Mouse (Mus musculus) telencephalon, adult 2 months (tissue): ENCODE measurements around the gene Clec2l.
"Not testable (repeated sequence)": the region's sequence is repeated elsewhere in the genome, so short reads cannot be mapped to it uniquely, and the experiment has no call there.

ENCODE experiments used
- DNase-seq: peaks from one replicate; pipeline ENCODE4 v3.0.0-alpha.2; 2011; ENCODE audit warnings: low read depth, low spot score

Gene Clec2l

DNA sequence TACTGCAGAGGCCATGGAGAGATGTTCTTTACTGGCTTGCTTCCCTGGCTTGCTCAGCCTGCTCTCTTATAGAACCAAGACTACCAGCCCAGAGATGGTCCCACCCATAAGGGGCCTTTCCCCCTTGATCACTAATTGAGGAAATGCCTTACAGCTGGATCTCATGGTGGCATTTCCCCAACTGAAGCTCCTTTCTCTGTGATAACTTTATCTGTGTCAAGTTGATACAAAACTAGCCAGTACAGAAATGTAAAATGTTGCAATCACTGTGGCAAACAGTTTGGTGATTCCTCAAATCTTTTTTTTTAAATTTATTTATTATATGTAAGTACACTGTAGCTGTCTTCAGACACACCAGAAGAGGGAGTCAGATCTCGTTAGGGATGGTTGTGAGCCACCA lies 7.6 kb downstream of the Clec2l start:
- DNase-seq: not testable (repeated sequence)

DNA sequence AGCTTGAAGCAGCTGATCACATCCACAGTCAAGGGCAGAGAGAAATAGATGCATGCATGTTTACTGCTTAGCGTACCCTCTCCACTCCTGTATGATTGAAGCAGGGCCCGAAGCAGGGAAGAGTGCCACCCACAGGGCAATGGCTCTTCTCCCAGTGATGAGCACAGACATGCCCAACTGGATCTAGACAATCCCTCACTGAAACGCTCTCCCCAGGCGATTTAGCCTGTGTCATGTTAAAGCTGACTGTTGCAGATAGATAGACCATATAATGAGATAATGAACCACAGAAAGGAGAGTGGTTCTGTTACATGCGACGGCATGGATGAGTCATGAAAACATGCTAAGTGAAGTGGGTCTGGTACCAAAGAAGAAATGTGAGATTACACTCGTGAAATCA lies 8.4 kb downstream of the Clec2l start:
- no peak for DNase-seq

DNA sequence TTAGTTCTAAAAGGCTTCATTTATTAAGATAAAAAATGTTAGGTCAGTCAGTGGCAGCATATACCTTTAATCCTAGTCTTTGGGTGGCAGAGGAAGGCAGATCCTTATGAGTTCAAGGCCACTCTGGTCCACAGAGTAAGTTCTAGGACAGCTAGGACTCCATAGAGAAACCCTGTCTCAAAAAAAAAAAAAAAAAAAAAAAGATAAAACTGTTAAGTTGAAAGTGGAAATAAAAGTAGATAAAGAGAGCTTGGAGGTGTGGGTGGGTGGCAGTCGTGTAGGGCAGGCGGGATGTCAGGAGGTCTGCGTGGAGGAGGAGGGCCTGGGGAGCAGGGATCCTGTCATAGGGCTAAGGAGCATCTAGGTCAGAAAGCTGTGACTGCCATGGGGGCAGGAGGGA lies 9.1 kb downstream of the Clec2l start:
- DNase-seq: no peak

DNA sequence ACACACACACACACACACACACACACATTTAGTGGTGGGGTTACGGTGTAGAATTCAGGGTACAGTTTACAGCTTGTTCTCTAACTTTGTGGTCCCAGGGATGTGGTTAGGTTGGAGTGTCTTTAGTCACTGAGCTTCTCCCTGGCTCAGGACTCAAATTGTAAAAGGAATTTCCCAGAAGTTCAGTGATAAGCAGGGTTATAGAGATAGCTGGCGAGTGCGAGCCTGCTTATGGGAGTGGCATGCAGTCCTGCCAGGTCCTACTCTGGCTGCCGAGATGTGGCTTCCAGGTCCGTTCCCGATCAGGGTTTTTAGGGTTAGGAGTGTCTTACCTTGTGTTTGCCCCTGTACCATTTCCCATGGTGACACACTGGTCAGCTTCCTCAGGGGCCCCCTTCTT lies 13.3 kb downstream of the Clec2l start:
- no peak for DNase-seq

DNA sequence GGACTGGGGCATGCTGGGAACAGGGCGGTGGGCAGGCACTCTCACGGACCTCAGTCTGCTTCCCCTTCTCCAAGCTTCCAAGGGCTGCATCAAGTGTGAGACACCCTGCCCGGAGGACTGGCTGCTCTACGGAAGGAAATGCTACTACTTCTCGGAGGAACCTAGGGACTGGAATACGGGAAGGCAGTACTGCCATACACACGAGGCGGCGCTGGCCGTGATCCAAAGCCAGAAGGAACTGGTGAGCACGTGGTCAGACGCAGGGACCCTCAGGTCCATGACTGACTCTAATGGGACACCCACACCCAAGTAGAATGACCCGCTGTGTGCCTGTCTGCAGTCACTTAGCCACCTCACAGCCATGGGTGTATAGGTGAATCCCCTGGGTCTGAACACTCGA lies 13.9 kb downstream of the Clec2l start:
- DNase-seq: no peak

DNA sequence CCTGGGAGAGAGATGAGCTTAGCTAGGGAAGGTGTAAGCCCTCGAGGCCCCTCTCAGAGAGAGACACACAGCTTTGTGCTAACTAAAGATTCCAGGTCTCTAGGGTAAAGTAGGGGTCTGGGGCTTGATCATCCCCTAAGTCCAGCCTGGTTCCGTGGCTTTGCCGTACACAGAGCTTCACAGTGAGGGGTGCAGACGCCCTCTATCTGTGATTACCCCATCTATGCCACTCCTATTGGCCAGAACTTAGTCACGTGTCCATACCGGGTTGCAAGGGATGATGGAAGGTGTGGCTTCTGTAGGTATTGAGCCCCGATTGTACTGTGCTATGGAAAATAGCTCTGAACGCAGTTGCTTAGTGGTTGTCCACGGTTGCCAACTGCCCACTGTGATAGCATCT lies 14.8 kb downstream of the Clec2l start:
- no peak for DNase-seq

DNA sequence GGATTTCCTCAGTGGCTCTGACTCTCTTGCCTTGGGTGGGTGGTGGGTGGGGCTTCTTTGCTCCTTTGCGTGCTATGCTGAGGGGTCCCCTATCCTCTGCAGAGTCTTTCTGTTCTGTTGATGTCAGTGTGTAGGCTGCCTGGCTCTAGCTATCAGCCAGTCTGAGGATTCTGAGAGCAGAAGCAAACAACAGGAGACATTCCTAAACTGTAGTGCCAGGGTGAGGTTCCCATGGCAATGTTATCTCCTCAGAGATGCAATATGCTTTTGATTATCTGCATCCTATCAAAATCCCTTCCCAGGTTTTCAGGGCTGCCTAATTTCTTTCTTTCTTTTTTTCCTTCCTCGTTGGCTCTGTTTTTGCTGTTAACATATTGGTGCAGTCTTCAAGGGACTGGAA lies 19.7 kb downstream of the Clec2l start:
- no peak for DNase-seq

DNA sequence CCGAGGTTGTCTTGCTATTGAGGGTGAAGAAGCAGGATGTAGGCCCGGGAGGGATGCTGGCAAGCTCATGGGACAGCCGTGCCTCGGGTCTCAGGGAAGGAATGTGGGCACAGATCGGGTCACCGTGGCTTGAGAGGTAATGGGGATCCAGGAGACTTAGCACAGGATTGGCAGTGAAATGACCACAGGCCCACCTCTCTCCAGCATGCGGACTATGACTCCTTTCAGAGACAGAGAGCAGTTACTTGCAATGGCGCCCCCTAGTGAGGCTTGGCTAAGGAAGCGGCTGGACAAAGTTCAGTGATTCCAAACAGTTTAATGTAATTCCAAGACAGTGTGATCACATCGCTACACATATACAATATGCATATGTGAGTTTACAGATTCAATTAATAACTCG lies 24.3 kb downstream of the Clec2l start:
- no peak for DNase-seq

DNA sequence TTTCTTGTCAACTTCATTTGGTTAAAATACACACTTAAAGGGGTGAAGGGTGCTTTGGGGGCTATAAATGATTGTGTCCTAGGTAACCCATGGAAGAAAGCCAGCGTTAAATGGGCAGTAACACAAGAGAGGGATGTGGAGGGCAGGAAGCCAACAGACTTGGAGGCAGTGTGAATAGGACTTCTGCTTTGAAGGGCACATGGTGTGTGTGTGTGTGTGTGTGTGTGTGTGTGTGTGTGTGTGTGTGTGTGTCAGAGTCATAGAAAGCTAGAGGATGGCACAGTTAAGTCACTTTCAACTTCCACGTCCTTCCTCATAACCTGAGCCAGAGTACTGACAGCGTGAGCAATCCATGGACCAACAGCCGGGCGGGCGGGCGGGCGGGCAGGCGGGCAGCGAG lies 26.0 kb downstream of the Clec2l start:
- no peak for DNase-seq

DNA sequence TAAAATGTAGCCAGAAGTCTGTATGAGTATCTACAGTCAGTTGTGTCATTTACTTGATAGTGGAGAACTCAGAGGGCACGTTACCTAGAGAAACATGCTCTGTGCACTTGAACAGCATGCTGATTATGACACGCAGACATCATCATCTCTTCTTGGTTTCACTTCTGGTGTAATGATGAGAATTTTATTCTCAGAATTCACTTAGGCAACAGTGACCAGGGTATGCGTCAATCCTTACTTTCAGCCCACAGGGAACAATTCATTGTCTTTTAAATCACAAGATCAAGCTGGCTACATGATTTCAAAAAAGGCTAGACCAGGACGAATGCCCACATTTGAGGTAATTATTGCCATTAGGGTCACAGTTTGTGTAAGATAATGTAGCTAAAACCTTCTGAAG lies 27.7 kb downstream of the Clec2l start:
- no peak for DNase-seq

DNA sequence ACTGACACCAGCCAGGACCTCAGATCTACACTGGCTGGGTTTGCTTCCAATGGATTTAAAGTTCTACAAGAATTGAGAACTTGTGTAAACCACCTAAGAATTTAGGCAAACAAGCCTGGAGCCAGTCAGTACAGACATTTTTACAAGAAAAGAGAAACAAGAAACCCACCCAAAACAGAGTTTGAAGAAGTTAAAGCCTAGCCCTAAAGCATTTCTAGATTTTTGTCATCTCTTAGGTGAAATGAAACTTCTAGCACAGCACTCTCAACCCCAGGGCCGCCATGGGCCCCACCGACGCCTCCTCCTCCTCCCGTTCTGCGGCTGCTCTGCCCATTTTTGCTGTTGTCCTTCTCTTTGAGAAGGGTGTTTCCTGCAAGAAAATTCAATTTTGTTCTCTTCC lies 28.2 kb downstream of the Clec2l start:
- DNase-seq: no peak

DNA sequence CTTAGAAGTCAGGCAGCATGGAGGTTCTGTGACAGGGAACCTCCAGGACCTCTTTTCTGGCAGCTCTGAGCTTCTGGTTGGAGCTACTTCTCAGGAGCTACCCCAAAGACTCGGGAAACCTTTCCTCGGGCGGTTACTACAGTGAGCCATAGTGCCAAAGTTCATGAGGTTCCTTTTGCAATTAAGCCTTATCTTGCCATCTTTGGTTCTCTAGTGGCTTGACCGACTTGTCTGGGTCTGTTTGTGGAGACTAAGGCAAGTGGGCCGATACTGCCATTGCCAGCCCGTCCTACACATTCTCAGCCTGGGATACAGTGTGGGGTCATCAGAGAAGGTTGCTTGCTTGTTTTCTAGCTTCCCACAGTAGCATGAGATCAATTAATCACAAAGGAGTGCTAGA lies 29.7 kb downstream of the Clec2l start:
- no peak for DNase-seq

DNA sequence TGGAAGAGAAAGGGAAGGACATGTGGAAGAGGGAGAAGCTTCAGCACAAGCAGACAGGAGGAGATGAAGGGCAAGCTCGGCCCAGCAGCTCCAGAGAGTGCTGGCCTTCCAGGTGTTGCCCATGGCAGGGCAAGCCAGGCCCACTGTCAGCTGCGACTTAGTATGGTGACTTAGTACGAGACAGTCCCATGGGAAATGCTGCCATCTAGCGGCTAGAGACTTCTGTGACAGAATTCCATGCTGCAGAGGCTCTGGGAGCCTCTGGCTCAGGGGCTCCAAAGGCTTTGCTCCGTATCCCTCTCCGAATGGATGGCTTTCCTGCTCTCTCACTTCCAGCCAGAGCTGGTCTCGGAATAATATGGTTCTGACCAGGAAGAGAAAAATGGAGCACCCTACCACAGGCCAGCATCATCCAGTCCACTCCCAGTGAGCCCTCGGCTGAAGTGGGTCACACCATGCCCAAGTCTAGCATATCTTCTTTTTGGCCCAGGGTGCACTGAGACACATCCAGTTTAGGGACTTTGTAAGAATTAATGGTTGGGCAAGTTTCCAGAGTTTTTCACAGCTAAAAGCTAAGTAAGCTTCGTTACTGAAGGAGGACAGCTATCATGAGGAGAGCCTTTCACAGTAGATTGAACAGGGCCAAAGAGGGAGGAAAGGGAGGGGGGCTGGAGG lies 32.6 kb downstream of the Clec2l start:
- DNase-seq: peak; percentile 81

DNA sequence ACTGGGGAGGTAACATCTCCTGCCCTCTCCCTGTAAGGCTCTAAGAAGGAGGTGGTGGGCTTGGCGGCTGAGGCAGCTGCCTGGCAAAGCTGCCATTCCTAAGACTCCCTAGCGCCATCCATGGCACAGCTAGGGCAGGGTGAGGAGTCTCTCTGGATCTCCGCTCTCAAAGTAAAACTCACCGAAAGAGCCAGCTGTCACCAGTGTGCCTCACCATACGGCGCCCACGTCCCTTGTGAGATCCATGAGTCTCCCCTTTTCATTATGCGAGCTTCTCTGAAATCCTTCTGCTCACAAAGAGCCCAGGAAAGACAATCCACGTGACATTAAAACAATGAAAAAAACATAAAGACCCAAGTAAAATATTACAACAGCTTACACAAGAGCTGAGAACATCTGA lies 33.7 kb downstream of the Clec2l start:
- DNase-seq: peak; percentile 41

DNA sequence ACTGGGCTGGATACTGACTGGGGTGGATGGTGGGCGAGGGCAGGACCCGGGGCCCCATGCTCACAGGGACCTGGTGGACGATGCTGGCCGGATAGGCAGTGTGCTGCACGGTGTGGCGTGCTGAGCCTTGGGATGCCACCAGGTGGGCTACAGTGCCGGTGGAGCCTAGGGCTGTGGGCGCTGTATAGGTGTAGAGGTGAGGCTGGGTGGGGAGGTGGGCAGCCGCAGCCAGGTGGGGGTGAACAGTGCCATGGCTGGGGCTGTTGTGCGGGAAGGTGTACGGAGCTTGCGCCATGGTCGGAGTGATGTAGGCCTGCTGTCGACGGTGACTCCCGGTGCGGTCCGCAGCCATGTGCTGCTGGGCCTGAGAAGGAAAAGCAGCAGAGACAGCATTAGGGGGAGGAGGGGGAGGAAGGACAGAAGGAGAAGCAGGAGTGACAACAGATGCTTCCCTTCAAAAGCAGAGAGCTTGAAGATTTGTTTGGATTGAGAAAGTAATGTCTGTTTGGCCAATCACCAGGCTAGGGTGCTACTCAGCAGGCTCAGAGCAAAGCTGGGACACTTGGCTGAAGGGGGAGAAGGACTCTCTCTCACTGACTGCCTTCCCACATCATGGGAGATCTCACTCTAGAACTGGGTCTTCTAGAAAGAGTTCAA lies 35.5 kb downstream of the Clec2l start:
- peak; percentile 36 for DNase-seq

DNA sequence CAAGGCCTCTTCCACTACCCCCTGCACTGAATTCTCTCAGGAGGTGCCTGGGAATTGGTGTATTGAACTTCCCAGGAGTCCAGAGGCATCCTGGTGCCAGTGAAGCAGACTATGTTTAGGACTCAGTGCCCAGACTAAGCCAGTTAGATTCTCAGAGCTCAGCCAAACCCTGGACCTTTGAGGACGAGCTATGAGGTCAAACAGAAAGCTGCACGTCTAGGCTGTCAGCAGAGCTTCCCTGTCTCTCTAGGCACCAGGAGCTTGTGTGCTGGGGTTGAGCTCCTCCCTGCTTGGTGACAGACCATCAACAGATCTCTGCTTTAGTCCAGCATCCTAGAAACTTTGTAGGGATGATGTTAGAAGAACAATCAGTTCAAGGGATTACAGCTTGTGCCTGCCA lies 38.6 kb downstream of the Clec2l start:
- no peak for DNase-seq

DNA sequence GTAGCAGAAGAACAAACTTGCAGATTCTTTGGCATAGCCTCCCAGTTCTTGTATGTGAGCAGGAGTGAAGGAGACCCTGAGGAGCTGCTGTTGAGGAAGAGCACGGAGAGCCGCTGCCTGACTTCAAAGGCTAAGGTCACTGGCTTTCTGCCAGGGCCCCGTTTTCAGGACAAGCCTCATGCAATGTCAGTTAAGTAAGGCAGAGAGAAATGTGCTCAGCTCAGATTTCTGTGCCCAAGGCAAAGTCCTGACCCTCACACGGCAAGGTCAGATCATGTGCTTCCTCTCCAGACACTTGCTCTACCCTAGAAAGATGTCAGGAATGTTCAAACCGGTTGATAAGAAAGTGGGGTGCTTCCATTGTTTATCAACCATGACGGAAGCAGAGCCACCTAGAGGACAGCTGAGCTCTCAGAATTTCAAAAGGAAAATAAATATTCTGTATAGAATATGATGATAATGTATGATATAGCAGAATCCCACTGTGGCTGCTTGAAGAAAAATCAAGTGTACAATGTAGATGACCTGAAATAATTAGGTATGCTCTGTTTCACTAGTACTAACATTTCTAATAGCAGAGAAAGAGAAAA lies 40.0 kb downstream of the Clec2l start:
- no peak for DNase-seq

DNA sequence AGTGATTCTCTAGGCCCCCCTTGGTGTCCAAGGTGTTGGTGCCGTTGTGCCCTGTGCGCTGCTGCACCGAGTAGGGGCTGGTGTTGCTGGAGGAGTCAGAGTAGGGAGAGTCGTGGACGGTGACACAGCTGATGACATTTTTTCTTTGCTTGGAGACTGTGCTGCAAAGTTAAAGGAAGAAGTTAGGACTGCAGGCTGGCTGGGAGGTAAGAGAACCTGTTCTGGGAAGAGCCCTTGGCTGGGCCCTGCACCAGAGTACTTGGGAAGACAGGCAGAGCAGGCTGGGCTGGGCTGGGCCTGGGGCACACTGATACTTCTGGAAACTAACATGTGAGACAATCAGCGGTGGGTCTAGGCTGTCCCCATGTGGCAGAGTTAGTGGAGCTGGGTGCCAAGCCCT lies 40.7 kb downstream of the Clec2l start:
- DNase-seq: no peak

DNA sequence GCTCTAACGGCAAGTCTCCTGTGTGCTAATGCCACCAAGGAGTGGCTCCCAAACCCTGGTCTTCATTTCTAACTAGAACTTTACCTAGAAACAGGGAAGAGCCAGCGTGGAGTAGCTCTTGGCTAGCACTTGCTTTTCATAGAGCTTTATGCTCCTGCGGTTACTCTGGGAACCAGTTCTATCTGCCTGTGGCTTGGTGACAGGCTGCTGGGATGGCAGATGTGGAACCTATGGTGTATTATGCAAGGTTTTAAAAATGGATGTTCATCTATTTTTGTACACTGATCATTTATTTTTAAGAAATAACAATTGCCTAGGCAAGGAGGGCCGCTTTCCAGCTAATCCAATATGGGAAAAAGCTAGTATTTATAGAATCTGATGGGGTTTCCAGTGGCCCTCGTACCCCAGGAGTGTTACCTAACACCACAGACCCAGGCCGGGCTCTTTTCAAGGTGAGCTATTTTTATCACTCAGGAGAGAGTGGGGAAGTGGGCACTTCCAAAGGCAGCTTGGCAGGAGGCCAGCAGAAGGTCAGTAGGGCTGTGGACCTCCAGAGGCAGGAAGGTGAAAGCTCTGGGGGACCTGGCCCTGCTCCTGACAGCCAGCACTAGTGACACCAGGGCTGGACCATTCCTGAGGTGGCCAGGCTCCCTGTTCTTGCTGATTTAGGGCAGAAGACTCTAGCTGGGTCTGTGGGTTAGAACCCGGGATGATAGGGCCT lies 41.6 kb downstream of the Clec2l start:
- peak; percentile 60 for DNase-seq

DNA sequence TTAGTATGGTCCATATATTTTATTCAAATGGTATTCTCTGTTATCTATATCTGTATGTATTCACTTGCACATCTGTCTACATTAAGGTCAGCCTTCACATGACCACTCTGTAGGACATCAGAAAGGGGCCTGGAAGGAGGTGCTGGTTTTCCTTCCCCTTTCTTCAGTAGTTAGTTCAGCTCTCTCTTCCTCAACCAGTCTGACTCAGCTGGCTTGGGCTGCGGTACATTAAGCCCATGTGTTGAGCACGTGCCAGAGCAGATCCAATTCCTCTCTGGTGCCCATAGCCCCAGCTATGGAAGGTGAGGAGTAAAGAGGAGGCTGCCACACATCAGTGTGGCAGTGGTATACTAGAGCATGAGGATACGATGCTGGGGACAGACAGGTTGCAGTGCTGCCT lies 47.6 kb downstream of the Clec2l start:
- no peak for DNase-seq

DNA sequence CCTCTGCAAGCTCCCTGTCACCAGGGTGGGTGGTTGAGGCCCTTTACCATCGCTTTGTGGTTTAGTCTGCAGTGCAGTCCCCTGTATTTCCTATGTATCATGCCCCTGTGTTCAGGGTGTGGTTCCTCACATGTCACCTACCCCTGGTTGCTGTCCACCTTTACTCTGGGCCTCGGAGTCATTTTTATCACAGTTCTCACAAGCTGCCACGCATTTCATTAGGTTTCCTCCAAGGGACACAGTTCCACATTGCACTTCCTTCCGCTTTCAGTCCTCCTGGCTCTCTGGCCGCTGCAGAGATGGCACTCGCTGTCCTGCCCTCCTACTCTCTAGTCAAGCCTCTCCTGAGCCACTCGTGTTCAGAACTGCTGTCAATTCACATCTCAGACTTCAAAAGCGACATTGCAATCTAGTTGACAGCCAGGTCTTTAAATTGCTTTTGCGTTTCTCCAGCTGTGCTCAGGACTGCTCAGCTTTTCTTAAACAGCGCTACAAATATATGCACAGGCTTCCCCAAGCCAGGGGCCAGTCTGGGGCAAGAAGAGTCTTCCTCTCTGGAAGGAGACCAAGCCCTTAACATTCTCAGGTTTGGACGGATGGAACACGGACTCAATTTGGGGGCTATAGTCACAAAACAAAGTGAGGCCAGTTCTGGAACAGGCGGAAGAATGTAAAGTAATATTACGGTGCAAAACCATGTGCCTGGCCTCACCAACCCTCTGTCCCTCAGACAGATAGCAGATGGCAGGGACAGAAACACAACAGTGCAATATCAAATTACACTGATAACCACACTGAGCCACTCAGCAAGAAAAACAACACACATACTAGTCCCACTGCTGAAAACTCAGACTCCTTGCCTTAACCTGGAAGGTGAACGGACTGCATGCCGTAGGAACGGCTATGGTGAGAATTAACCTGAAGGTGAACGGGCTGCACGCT lies 51.4 kb downstream of the Clec2l start:
- DNase-seq: no peak

DNA sequence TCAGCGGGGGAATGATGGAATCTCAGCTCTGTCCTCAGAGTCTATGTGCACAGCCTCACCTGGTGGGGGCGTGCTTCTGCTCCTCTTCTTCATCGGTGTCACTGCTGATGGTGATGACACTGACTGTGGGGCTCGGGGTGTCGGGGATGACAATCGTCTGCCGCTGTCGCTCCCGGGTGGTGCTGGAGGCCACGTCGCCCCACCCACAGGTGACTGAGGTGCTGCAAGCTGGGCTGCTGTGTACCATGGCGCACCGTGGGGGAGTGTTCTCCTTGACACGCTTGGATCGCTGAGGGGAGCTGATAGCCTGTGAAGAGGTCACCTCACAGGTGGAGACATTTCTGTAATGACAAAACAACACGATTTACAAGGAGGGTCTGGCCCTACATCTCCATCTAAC lies 53.0 kb downstream of the Clec2l start:
- DNase-seq: no peak
